Mouse (Mus musculus): ENCODE results near the gene Mybph. TPM values are rescaled to one million over a fixed set of nuclear protein-coding genes. Genes with fewer than 3 reads are reported as not detected.

Gene Mybph
- total and polyA plus RNA-seq, 2 experiments: not detected

GRCm38 (mm10) chr1:134198197-134198995, 5.1 kb downstream of the Mybph start:
- no peak overlapping the region for H3K4me3 ChIP-seq (ENCODE audit: insufficient read depth, low read depth, low read length)
- H3K36me3 ChIP-seq (ENCODE audit: control insufficient read depth, insufficient read depth, low read length): no peaks in the 10 kb centered on the region
- H3K27ac ChIP-seq (replicated peaks; ENCODE audit: insufficient read depth, low read depth, low read length): no peak overlapping the region
- no peaks in the 10 kb centered on the region for H3K79me2 ChIP-seq (ENCODE audit: control insufficient read depth, insufficient read depth, low read length)
- TF ChIP-seq POLR2A (IDR thresholded peaks at IDR 0.05; ENCODE audit: extremely low read depth, insufficient read depth, low read length): no peak
- no peak for TF ChIP-seq CTCF (IDR thresholded peaks at IDR 0.05; ENCODE audit: low read depth, low read length)
- DNase-seq (ENCODE audit: extremely low read depth, low read depth, low spot score): no peak
- WGBS: 53% methylated on average over 12 of the region's 12 CpGs
- no peak overlapping the region for H3K9ac ChIP-seq (ENCODE audit: low read depth, low read length)
- no peaks in the 10 kb centered on the region for H3K4me1 ChIP-seq (ENCODE audit: control insufficient read depth, insufficient read depth, low read length)
- no peaks in the 10 kb centered on the region for H3K27me3 ChIP-seq (ENCODE audit: control insufficient read depth, insufficient read depth, low read length)

GRCm38 (mm10) chr1:134200481-134200880, 7.2 kb downstream of the Mybph start:
- 72% methylated on average over 2 of the region's 2 CpGs for WGBS
- no peak overlapping the region for H3K27ac ChIP-seq (replicated peaks; ENCODE audit: insufficient read depth, low read depth, low read length)
- no peak overlapping the region for H3K4me3 ChIP-seq (ENCODE audit: insufficient read depth, low read depth, low read length)
- H3K36me3 ChIP-seq (ENCODE audit: control insufficient read depth, insufficient read depth, low read length): no peaks in the 10 kb centered on the region
- H3K9ac ChIP-seq (ENCODE audit: low read depth, low read length): no peak overlapping the region
- TF ChIP-seq CTCF (IDR thresholded peaks at IDR 0.05; ENCODE audit: low read depth, low read length) (no peak), POLR2A (IDR thresholded peaks at IDR 0.05; ENCODE audit: extremely low read depth, insufficient read depth, low read length) (no peak)
- H3K79me2 ChIP-seq (ENCODE audit: control insufficient read depth, insufficient read depth, low read length): no peaks in the 10 kb centered on the region
- DNase-seq (ENCODE audit: extremely low read depth, low read depth, low spot score): no peak
- H3K27me3 ChIP-seq (ENCODE audit: control insufficient read depth, insufficient read depth, low read length): no peaks in the 10 kb centered on the region
- H3K4me1 ChIP-seq (ENCODE audit: control insufficient read depth, insufficient read depth, low read length): no peaks in the 10 kb centered on the region

- H3K9ac ChIP-seq (ENCODE audit: low read depth, low read length): no peak overlapping the region
- no peaks in the 10 kb centered on the region for H3K79me2 ChIP-seq (ENCODE audit: control insufficient read depth, insufficient read depth, low read length)
- no peaks in the 10 kb centered on the region for H3K27me3 ChIP-seq (ENCODE audit: control insufficient read depth, insufficient read depth, low read length)
- WGBS: 89% methylated on average over 6 of the region's 6 CpGs
- no peaks in the 10 kb centered on the region; the same call in 1 of the 2 replicates for H3K4me1 ChIP-seq (ENCODE audit: control insufficient read depth, insufficient read depth, low read length)
- no peak for DNase-seq (ENCODE audit: extremely low read depth, low read depth, low spot score)
- H3K4me3 ChIP-seq (ENCODE audit: insufficient read depth, low read depth, low read length): no peak overlapping the region
- TF ChIP-seq CTCF (IDR thresholded peaks at IDR 0.05; ENCODE audit: low read depth, low read length) (no peak), POLR2A (IDR thresholded peaks at IDR 0.05; ENCODE audit: extremely low read depth, insufficient read depth, low read length) (no peak)
- H3K36me3 ChIP-seq (ENCODE audit: control insufficient read depth, insufficient read depth, low read length): no peaks in the 10 kb centered on the region
- H3K27ac ChIP-seq (replicated peaks; ENCODE audit: insufficient read depth, low read depth, low read length): no peak overlapping the region
These were observed 7.9 kb downstream of the Mybph start for GRCm38 (mm10) chr1:134200998-134201686.

- Histone ChIP-seq H3K9ac (ENCODE audit: low read depth, low read length) (no peak overlapping the region), H3K27ac (replicated peaks; ENCODE audit: insufficient read depth, low read depth, low read length) (no peak overlapping the region), H3K4me1 (ENCODE audit: control insufficient read depth, insufficient read depth, low read length) (no peaks in the 10 kb centered on the region; the same call in 1 of the 2 replicates), H3K4me3 (ENCODE audit: insufficient read depth, low read depth, low read length) (no peak overlapping the region), H3K27me3 (ENCODE audit: control insufficient read depth, insufficient read depth, low read length) (no peaks in the 10 kb centered on the region), H3K36me3 (ENCODE audit: control insufficient read depth, insufficient read depth, low read length) (no peaks in the 10 kb centered on the region), H3K79me2 (ENCODE audit: control insufficient read depth, insufficient read depth, low read length) (no peaks in the 10 kb centered on the region)
- WGBS: 57% methylated on average over 3 of the region's 3 CpGs
- peak; percentile 14 for DNase-seq (ENCODE audit: extremely low read depth, low read depth, low spot score)
- TF ChIP-seq POLR2A (IDR thresholded peaks at IDR 0.05; ENCODE audit: extremely low read depth, insufficient read depth, low read length): no peak
- TF ChIP-seq CTCF (IDR thresholded peaks at IDR 0.05; ENCODE audit: low read depth, low read length): peak; percentile 85
These were observed 8.6 kb downstream of the Mybph start for GRCm38 (mm10) chr1:134201751-134202420.

GRCm38 (mm10) chr1:134204230-134204629, 11.0 kb downstream of the Mybph start:
- Histone ChIP-seq H3K27ac (replicated peaks; ENCODE audit: insufficient read depth, low read depth, low read length) (no peak overlapping the region), H3K4me1 (ENCODE audit: control insufficient read depth, insufficient read depth, low read length) (no peaks in the 10 kb centered on the region; the same call in 1 of the 2 replicates), H3K36me3 (ENCODE audit: control insufficient read depth, insufficient read depth, low read length) (no peaks in the 10 kb centered on the region), H3K79me2 (ENCODE audit: control insufficient read depth, insufficient read depth, low read length) (no peaks in the 10 kb centered on the region), H3K27me3 (ENCODE audit: control insufficient read depth, insufficient read depth, low read length) (no peaks in the 10 kb centered on the region), H3K9ac (ENCODE audit: low read depth, low read length) (no peak overlapping the region), H3K4me3 (ENCODE audit: insufficient read depth, low read depth, low read length) (no peak overlapping the region)
- 93% methylated on average over 13 of the region's 13 CpGs for WGBS
- no peak for DNase-seq (ENCODE audit: extremely low read depth, low read depth, low spot score)
- TF ChIP-seq CTCF (IDR thresholded peaks at IDR 0.05; ENCODE audit: low read depth, low read length) (no peak), POLR2A (IDR thresholded peaks at IDR 0.05; ENCODE audit: extremely low read depth, insufficient read depth, low read length) (no peak)
